Comparison of ENCODE assay signal across 9 mouse cellular contexts in genomic region chr2:166776272-166776671, GRCm38 (mm10). TPM values are rescaled to one million over a fixed set of nuclear protein-coding genes. Genes with fewer than 3 reads are reported as not detected.
A peak's percentile ranks its signal among the peaks of the same experiment; 100 is the strongest.
DNase-seq lines count a peak whose midpoint lies in the region; TF ChIP-seq lines count a peak whose summit lies in the region.
"Had no signal": no experiment of that assay in that cellular context is flagged by ENCODE, and none has a peak within 500 bp of the region (broad histone marks: within the 10 kb centered on the region; RNA-seq: fewer than 3 reads in every experiment).

No protein-coding gene starts in this region.

- H3K4me1 ChIP-seq in cerebellum, adult 2 months (ENCODE audit: control insufficient read depth, insufficient read depth, low read length), result no peaks in the 10 kb centered on the region

- DNase-seq in kidney, postnatal 10 days, result peak; percentile 43
- no peak for DNase-seq in kidney, adult 11 months
- peak; percentile 39 for DNase-seq in MEL-GATA-1-ER (ENCODE audit: extremely low read depth, low read depth)
- peak; percentile 90 for DNase-seq in induced T-regulatory cell, adult 2 months (ENCODE audit: low read depth)
- DNase-seq in spleen, postnatal 36 days (ENCODE audit: low spot score in 2 of 2), result peak; percentile 57 to 68
- no peak for DNase-seq in left cerebral cortex, adult 8-10 months (ENCODE audit: low spot score in 2 of 2)
- no peak for DNase-seq in cerebellum, adult 2 months
- no peak for DNase-seq in frontal cortex, postnatal 36 days (ENCODE audit: low spot score in 2 of 2)

- H3K4me3 ChIP-seq in cerebellum, adult 2 months (replicated peaks; ENCODE audit: insufficient read depth, low read depth, low read length), result no peak overlapping the region
- H3K4me3 ChIP-seq: embryonic facial prominence, embryonic 12.5 days had no signal

- H3K27ac ChIP-seq in cerebellum, adult 2 months (ENCODE audit: insufficient read depth, low read length), result no peak overlapping the region
- H3K27ac ChIP-seq: embryonic facial prominence, embryonic 12.5 days had no signal

- 25% methylated on average over 1 of the region's 2 CpGs for WGBS in cerebellum, adult 2 months

- H3K27me3 ChIP-seq in cerebellum, adult 2 months (ENCODE audit: control insufficient read depth, insufficient read depth, low read length), result no peaks in the 10 kb centered on the region
- H3K27me3 ChIP-seq: embryonic facial prominence, embryonic 12.5 days had no signal

- TF ChIP-seq CTCF in cerebellum, adult 2 months (IDR thresholded peaks at IDR 0.05; ENCODE audit: borderline replicate concordance, insufficient read depth, low read depth, low read length), result no peak

- TF ChIP-seq POLR2A in cerebellum, adult 2 months (IDR thresholded peaks at IDR 0.05; ENCODE audit: borderline replicate concordance, insufficient read depth, low read length), result no peak

RNA-seq across cellular contexts. Expression of gene Trp53rkb, which starts 16.1 kb away (rescaled TPM):
- total RNA-seq in left cerebral cortex, adult 8-10 months (2022), result 1 to 10 TPM; 4.4 to 8.1 (median 6.1) TPM
- polyA plus RNA-seq in cerebellum, adult 2 months (2012; rRNA removed), result 6.8 and 7.7 TPM in 2 replicates

RNA-seq across cellular contexts. Expression of gene Arfgef2, which starts 29.1 kb away (rescaled TPM):
- 10 to 100 TPM; 60.0 to 78.0 (median 67.7) TPM for total RNA-seq in left cerebral cortex, adult 8-10 months (2022)
- polyA plus RNA-seq in cerebellum, adult 2 months (2012; rRNA removed), result 27.9 and 29.1 TPM in 2 replicates

Comparison
In these comparisons a context has a peak if more than half of its experiments do, and no peak if none do; other contexts are left out.
1. DNase-seq: peak in kidney, postnatal 10 days (single experiment), MEL-GATA-1-ER (single experiment), induced T-regulatory cell, adult 2 months (single experiment) and spleen, postnatal 36 days (2 of 2); none in kidney, adult 11 months (single experiment), left cerebral cortex, adult 8-10 months (0 of 2), cerebellum, adult 2 months (0 of 2) and frontal cortex, postnatal 36 days (0 of 2).